Mouse (Mus musculus): ENCODE measurements at regions not wholly inside any gene's neighbourhood (a gene's known extent, or its start where the extent isn't known, plus 50 kb on each side); places are given as distances from the start of the nearest gene placed in this dataset.

- WGBS = 88% methylated on average over 4 of the region's 4 CpGs
- no peak for ATAC-seq (ENCODE audit: low FRiP score)
- Histone ChIP-seq H3K27me3 (no peaks in the 10 kb centered on the region), H3K9ac (no peak overlapping the region), H3K9me3 (no peaks in the 10 kb centered on the region), H3K4me2 (no peak overlapping the region), H3K27ac (no peak overlapping the region), H3K4me3 (no peak overlapping the region), H3K36me3 (no peaks in the 10 kb centered on the region), H3K4me1 (replicated peaks) (0 out of 2 replicates have a peak, but pooled peaks cover 2% of the 10 kb centered on the region)
Measured at GRCm38 (mm10) chr4:64538009-64538408, 491.2 kb upstream of the Tnc start.

DNA sequence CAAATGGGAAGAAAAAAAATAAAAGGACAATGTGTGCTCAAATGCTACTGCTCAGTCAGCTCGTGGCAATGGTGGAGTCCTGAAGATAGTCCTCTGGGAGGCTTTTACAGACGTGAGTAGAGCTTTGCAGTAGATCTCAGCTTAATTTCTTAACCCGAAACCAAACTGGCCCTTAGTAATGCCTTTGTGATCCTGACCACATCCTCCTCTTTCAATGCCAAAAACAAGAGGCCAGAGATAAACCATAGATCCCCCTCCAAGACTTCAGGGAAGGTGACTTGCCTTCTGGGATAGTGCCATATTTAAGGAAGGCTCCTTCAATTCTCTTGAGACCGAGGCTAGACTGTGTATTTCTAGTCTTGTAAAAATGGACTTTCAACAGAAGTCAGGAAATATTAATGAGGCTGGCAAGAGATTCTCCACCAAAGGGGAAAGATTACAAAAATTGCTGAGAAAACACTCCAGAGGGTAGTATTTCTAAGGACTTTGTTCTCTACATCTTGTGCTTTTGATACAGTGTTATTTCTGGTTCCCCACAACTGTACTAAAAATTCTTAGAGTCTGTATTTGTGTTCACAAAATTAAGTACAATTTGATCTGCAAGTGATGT lies 497.9 kb upstream of the Tnc start:
- WGBS = 80% methylated on average over 4 of the region's 4 CpGs

DNA sequence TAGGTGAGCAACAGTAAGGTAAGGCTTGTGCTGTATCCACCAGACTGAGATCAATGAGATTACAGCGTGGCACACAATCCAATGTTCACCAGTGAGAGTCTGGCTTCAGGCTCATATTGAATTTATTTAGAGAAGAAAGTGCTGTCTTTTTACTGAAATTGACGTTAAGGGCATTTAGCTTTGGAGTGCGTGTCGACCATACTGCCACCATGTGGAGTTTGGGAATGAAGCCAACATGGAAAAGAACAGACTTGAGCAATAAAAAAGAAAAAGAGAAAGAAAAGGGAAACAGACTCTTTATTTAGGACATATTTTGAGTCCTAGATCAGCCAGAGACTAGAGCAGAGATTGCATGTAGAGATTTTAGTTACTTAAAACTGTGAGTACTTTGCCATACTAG lies 499.6 kb upstream of the Tnc start:
- ATAC-seq (ENCODE audit: low FRiP score) = no peak
- Histone ChIP-seq H3K36me3 (no peaks in the 10 kb centered on the region), H3K27ac (no peak overlapping the region), H3K9ac (no peak overlapping the region), H3K4me1 (replicated peaks) (no peaks in the 10 kb centered on the region), H3K9me3 (no peaks in the 10 kb centered on the region), H3K4me2 (no peak overlapping the region), H3K4me3 (no peak overlapping the region), H3K27me3 (no peaks in the 10 kb centered on the region)
- 75% methylated on average over 4 of the region's 4 CpGs for WGBS

More for the DNA sequence above, 497.9 kb upstream of the Tnc start:
- H3K27me3 ChIP-seq = no peaks in the 10 kb centered on the region
- no peaks in the 10 kb centered on the region for H3K9me3 ChIP-seq
- no peak overlapping the region for H3K9ac ChIP-seq
- no peaks in the 10 kb centered on the region for H3K36me3 ChIP-seq
- no peak overlapping the region for H3K4me2 ChIP-seq
- no peak overlapping the region for H3K27ac ChIP-seq
- no peak overlapping the region for H3K4me3 ChIP-seq
- no peak for ATAC-seq (ENCODE audit: low FRiP score)
- no peaks in the 10 kb centered on the region for H3K4me1 ChIP-seq (replicated peaks)

GRCm38 (mm10) chr4:64562511-64562910 lies 515.7 kb upstream of the Tnc start:
- Histone ChIP-seq H3K9ac (no peak overlapping the region), H3K27ac (no peak overlapping the region), H3K4me3 (no peak overlapping the region), H3K27me3 (no peaks in the 10 kb centered on the region), H3K4me1 (replicated peaks) (no peaks in the 10 kb centered on the region), H3K9me3 (no peaks in the 10 kb centered on the region), H3K36me3 (no peaks in the 10 kb centered on the region), H3K4me2 (no peak overlapping the region)
- no peak for ATAC-seq (ENCODE audit: low FRiP score)
- WGBS = 83% methylated on average over 1 of the region's 1 CpGs

DNA sequence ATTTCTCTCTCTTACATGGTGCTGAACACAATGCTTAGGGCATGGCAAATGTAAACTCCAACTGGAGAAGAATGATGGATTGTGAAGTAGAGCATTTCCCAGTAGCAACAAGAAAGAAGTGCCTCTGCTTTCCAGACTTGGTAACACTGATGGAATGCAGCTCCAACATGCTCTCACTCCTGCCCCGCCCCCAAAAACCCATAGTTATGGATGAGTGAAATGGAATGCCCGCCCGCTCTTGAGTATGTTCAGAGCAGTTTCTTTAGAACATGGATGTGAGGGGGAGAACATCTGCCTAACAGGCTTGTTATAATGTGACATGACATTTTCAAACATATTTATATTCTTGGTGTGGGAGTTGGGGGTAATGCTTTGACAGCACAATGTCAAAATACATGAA lies 517.2 kb upstream of the Tnc start:
- 84% methylated on average over 3 of the region's 3 CpGs for WGBS
- Histone ChIP-seq H3K4me2 (no peak overlapping the region), H3K36me3 (no peaks in the 10 kb centered on the region), H3K9me3 (no peaks in the 10 kb centered on the region), H3K27ac (no peak overlapping the region), H3K4me3 (no peak overlapping the region), H3K27me3 (no peaks in the 10 kb centered on the region), H3K4me1 (replicated peaks) (no peaks in the 10 kb centered on the region), H3K9ac (no peak overlapping the region)
- ATAC-seq (ENCODE audit: low FRiP score) = no peak

GRCm38 (mm10) chr4:64570666-64571065 lies 523.9 kb upstream of the Tnc start:
- ATAC-seq (ENCODE audit: low FRiP score) = no peak
- Histone ChIP-seq H3K9me3 (no peaks in the 10 kb centered on the region), H3K36me3 (no peaks in the 10 kb centered on the region), H3K4me2 (no peak overlapping the region), H3K4me3 (no peak overlapping the region), H3K4me1 (replicated peaks) (no peaks in the 10 kb centered on the region), H3K9ac (no peak overlapping the region), H3K27me3 (no peaks in the 10 kb centered on the region), H3K27ac (no peak overlapping the region)
- WGBS = 19% methylated on average over 1 of the region's 1 CpGs

DNA sequence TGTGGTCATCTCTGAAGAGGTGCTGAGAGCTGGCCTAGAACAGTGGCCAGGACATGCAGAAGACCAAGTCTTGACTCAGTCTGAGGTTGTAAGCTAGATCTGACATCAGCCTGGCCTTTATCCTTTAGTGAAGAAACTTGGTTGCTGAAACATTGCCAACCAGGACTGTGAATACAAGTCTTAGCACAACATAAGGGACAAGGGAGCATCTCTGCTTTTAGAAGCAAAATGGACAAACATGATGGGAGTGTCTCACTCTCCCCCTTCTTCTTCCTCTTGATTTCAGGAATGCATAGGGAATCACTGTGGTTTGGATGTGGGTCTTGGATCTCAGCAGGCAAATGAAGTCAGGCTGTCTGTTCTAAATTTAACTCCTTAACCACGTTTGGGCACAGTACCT lies 529.1 kb upstream of the Tnc start:
- no peak overlapping the region for H3K27ac ChIP-seq
- no peaks in the 10 kb centered on the region for H3K9me3 ChIP-seq
- H3K4me2 ChIP-seq = no peak overlapping the region
- no peaks in the 10 kb centered on the region for H3K27me3 ChIP-seq
- H3K9ac ChIP-seq = no peak overlapping the region
- no peaks in the 10 kb centered on the region for H3K36me3 ChIP-seq
- 70% methylated on average over 1 of the region's 1 CpGs for WGBS
- no peaks in the 10 kb centered on the region for H3K4me1 ChIP-seq (replicated peaks)
- no peak overlapping the region for H3K4me3 ChIP-seq
- no peak for ATAC-seq (ENCODE audit: low FRiP score)

DNA sequence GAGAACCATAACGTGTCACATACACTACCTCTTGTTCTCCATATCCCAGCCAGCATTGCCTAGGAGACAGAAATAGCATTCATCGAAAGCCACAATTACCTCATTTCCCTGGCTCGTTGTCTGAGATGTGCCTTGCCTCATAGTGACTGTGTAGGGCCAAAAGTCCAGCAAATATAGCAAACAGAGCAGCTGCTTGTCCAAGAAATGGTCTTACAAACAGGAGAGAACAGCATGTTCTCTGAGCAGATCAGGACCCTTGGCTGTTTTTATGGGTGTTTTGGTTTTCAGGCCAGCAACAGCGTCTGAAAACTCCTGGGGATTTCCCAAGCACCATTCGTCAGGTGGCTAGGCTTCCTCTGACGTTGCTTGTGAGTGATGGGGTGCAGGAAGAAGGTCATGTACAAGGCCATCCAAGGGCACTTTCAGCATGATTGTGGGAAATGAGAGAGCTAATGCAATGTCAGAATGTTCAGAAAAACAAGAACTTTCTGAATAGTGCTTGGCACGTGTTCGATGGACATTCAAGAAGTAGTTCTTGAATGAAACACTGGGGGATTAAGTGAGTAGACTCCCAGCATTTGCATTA lies 528.9 kb upstream of the Pappa start:
- no peak for ATAC-seq (ENCODE audit: low FRiP score)
- H3K27ac ChIP-seq = no peak overlapping the region
- H3K4me3 ChIP-seq = no peak overlapping the region
- WGBS = 77% methylated on average over 8 of the region's 8 CpGs
- H3K9me3 ChIP-seq = no peaks in the 10 kb centered on the region
- H3K4me2 ChIP-seq = no peak overlapping the region
- H3K4me1 ChIP-seq (replicated peaks) = no peaks in the 10 kb centered on the region
- H3K9ac ChIP-seq = no peak overlapping the region
- H3K27me3 ChIP-seq = no peaks in the 10 kb centered on the region
- H3K36me3 ChIP-seq = no peaks in the 10 kb centered on the region

DNA sequence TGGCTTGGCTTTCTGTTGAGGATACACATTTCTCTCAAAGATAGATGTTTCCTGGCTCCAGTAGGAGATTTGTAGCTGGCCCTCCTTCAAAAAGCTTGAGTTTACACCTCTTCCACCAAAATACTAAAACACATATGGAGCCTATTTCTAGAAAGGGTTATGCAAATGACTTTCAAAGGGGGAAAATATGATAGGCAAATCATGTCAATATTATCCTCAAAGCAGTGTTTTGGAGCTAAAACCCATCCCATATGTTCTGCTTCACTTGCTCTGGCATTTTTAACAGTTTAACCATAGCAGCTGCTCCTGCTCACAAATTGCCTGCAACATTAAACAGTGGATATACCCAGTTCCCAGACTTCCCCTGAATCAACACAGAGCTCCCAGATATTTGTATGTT lies 525.5 kb upstream of the Pappa start:
- no peaks in the 10 kb centered on the region for H3K36me3 ChIP-seq
- no peaks in the 10 kb centered on the region for H3K9me3 ChIP-seq
- ATAC-seq (ENCODE audit: low FRiP score) = no peak
- H3K27ac ChIP-seq = no peak overlapping the region
- no peak overlapping the region for H3K4me2 ChIP-seq
- no peak overlapping the region for H3K9ac ChIP-seq
- H3K4me1 ChIP-seq (replicated peaks) = no peaks in the 10 kb centered on the region
- no peak overlapping the region for H3K4me3 ChIP-seq
- no peaks in the 10 kb centered on the region for H3K27me3 ChIP-seq

GRCm38 (mm10) chr4:64599222-64599621 lies 524.8 kb upstream of the Pappa start:
- Histone ChIP-seq H3K4me1 (replicated peaks) (no peaks in the 10 kb centered on the region), H3K4me2 (no peak overlapping the region), H3K27ac (no peak overlapping the region), H3K27me3 (no peaks in the 10 kb centered on the region), H3K36me3 (no peaks in the 10 kb centered on the region), H3K9ac (no peak overlapping the region), H3K9me3 (no peaks in the 10 kb centered on the region), H3K4me3 (no peak overlapping the region)
- 95% methylated on average over 4 of the region's 4 CpGs for WGBS
- no peak for ATAC-seq (ENCODE audit: low FRiP score)

DNA sequence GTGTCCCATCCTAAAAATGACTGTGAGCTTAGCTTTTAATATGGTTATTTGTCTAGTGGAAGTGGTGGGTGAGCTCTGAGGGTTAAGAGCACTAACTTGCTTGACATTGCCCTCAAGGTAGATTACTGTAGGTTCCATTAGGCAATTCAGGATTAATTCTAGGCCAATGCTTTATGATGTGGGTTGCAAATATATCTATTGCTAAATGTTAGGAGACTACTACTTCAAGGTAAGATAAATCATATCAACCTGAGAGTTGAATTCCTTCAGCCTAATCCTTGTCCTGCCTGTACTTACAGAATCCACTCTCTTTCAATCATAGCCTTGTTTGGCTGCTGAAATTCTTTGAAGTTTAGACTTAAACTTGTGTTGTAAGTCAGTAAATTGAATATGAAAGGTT lies 501.2 kb upstream of the Pappa start:
- H3K4me1 ChIP-seq (replicated peaks) = no peaks in the 10 kb centered on the region
- H3K9me3 ChIP-seq = no peaks in the 10 kb centered on the region
- H3K36me3 ChIP-seq = no peaks in the 10 kb centered on the region
- H3K27ac ChIP-seq = no peak overlapping the region
- H3K27me3 ChIP-seq = no peaks in the 10 kb centered on the region
- no peak overlapping the region for H3K4me2 ChIP-seq
- H3K4me3 ChIP-seq = no peak overlapping the region
- H3K9ac ChIP-seq = no peak overlapping the region
- no peak for ATAC-seq (ENCODE audit: low FRiP score)

GRCm38 (mm10) chr4:64632189-64632588 lies 491.8 kb upstream of the Pappa start:
- WGBS = 71% methylated on average over 1 of the region's 1 CpGs
- H3K9me3 ChIP-seq = no peaks in the 10 kb centered on the region
- no peak overlapping the region for H3K4me3 ChIP-seq
- H3K4me2 ChIP-seq = no peak overlapping the region
- H3K4me1 ChIP-seq (replicated peaks) = no peaks in the 10 kb centered on the region
- ATAC-seq (ENCODE audit: low FRiP score) = no peak
- no peaks in the 10 kb centered on the region for H3K27me3 ChIP-seq
- no peak overlapping the region for H3K27ac ChIP-seq
- H3K36me3 ChIP-seq = no peaks in the 10 kb centered on the region
- no peak overlapping the region for H3K9ac ChIP-seq

- no peak for ATAC-seq (ENCODE audit: low FRiP score)
- no peaks in the 10 kb centered on the region for H3K9me3 ChIP-seq
- no peaks in the 10 kb centered on the region for H3K27me3 ChIP-seq
- H3K4me1 ChIP-seq (replicated peaks) = no peaks in the 10 kb centered on the region
- 94% methylated on average over 2 of the region's 2 CpGs for WGBS
- H3K4me2 ChIP-seq = no peak overlapping the region
- no peak overlapping the region for H3K4me3 ChIP-seq
- H3K36me3 ChIP-seq = no peaks in the 10 kb centered on the region
- no peak overlapping the region for H3K9ac ChIP-seq
- no peak overlapping the region for H3K27ac ChIP-seq
Measured at GRCm38 (mm10) chr4:64635256-64635962, 488.6 kb upstream of the Pappa start.
